Mouse (Mus musculus) small intestine, adult 2 months (tissue): Measurements from ENCODE around the gene Tpbpa. TPM values are rescaled to one million over a fixed set of nuclear protein-coding genes. Genes with fewer than 3 reads are reported as not detected.
A peak's percentile ranks its signal among the peaks of the same experiment; 100 is the strongest.
"Not testable (repeated sequence)": the region's sequence is repeated elsewhere in the genome, so short reads cannot be mapped to it uniquely, and the experiment has no call there.

ENCODE experiments used
- H3K27ac ChIP-seq: fragments of 200-500 bp; 2 replicates; pipeline ENCODE4 v1.5.1; 2012; ENCODE audit warnings: low read depth, low read length, control low read depth, inconsistent platforms; ENCODE audit not compliant: insufficient read depth
- H3K27me3 ChIP-seq: fragments of 200-500 bp; 2 replicates; pipeline ENCODE4 v1.6.1; 2012; ENCODE audit warnings: mild to moderate bottlenecking, moderate library complexity, low read length, inconsistent platforms; ENCODE audit not compliant: control insufficient read depth, insufficient read depth
- H3K36me3 ChIP-seq: fragments of 200-500 bp; 2 replicates; pipeline ENCODE4 v1.6.1; 2012; ENCODE audit warnings: mild to moderate bottlenecking, low read length, control low read depth, inconsistent platforms; ENCODE audit not compliant: control insufficient read depth, insufficient read depth
- H3K4me1 ChIP-seq: fragments of 200-500 bp; 2 replicates; pipeline ENCODE4 v1.6.1; 2012; ENCODE audit warnings: low read length, inconsistent platforms, mixed read lengths; ENCODE audit not compliant: control insufficient read depth, insufficient read depth, insufficient read length
- H3K4me3 ChIP-seq: fragments of 200-500 bp; 2 replicates; pipeline ENCODE4 v1.5.1; 2012; ENCODE audit warnings: low read depth, mild to moderate bottlenecking, control low read depth, inconsistent platforms, low read length, moderate library complexity
- CTCF ChIP-seq: fragments of 200-500 bp; IDR thresholded peaks from 2 replicates; pipeline ENCODE4 v1.5.1; 2012; ENCODE audit warnings: low read depth, mild to moderate bottlenecking, control low read depth, inconsistent platforms, low read length, moderate library complexity, mixed read lengths; ENCODE audit not compliant: insufficient replicate concordance, insufficient read length; ENCODE audit errors: extremely low read depth
- POLR2A ChIP-seq: fragments of 200-500 bp; IDR thresholded peaks from 2 replicates; pipeline ENCODE4 v1.6.1; 2012; ENCODE audit warnings: low read depth, mild to moderate bottlenecking, control low read depth, inconsistent platforms, low read length, moderate library complexity
- WGBS: fragments of 180-500 bp; shearing (Covaris S2); methylation state at CpG from one replicate; pipeline ENCODE4 v1.1.7; 2018; 5-methylcytosine and 5-hydroxymethylcytosine counted together
- polyA plus RNA-seq: library from polyadenylated mRNA; depleted of rRNA; stranded (reverse); fragments of >200 nt; gene quantifications from 2 replicates; pipeline ENCODE4 v1.2.3, GENCODE M21; 2012; rRNA removed

Tpbpa gene
- polyA plus RNA-seq, 1 experiment, result not detected

GRCm38 (mm10) chr13:60897328-60897727 is 44.5 kb downstream of the Tpbpa start, which contains the start of gene Ctla2b:
Gene Ctla2b, minus strand, starts transcription at chr13:60897447.
- Histone ChIP-seq H3K27ac (peak within 1 kb of the TSS; percentile 32), H3K4me3 (no peak within 1 kb of the TSS), H3K36me3 (no peaks in the 10 kb centered on the region), H3K27me3 (no peaks in the 10 kb centered on the region), H3K4me1 (no peaks in the 10 kb centered on the region)
- TF ChIP-seq CTCF (no peak), POLR2A (no peak)
- WGBS, result 49% methylated on average over 3 of the region's 3 CpGs

- WGBS, result 78% methylated on average over 8 of the region's 8 CpGs
- not testable (repeated sequence) for H3K36me3 ChIP-seq, H3K4me1 ChIP-seq, H3K27me3 ChIP-seq, H3K4me3 ChIP-seq
- peak within 1 kb of the TSS; percentile 32 for H3K27ac ChIP-seq
Observed at GRCm38 (mm10) chr13:60896794-60897193, 45.0 kb downstream of the Tpbpa start, which contains the start of gene Gm49392. Gene Gm49392, minus strand, starts transcription at chr13:60896894.

- no peak overlapping the region for H3K4me3 ChIP-seq
- H3K36me3 ChIP-seq, result no peaks in the 10 kb centered on the region
- H3K27me3 ChIP-seq, result no peaks in the 10 kb centered on the region
- H3K27ac ChIP-seq, result no peak overlapping the region
- no peak for TF ChIP-seq CTCF
- TF ChIP-seq POLR2A, result no peak
- H3K4me1 ChIP-seq, result no peaks in the 10 kb centered on the region
Observed at GRCm38 (mm10) chr13:60895406-60896160, 46.2 kb downstream of the Tpbpa start.

GRCm38 (mm10) chr13:60892301-60892700 is 49.5 kb downstream of the Tpbpa start:
- WGBS, result 81% methylated on average over 1 of the region's 1 CpGs
- no peak overlapping the region for H3K27ac ChIP-seq
- H3K36me3 ChIP-seq, result no peaks in the 10 kb centered on the region
- no peaks in the 10 kb centered on the region for H3K27me3 ChIP-seq
- no peak for TF ChIP-seq POLR2A
- no peak for TF ChIP-seq CTCF
- no peaks in the 10 kb centered on the region for H3K4me1 ChIP-seq
- no peak overlapping the region for H3K4me3 ChIP-seq

Other genes starting within 250 kb of the Tpbpa start
- not detected in 2 replicates for gene BC051665, start 155.6 kb downstream of the Tpbpa start, polyA plus RNA-seq
- gene Ctsll3, start 139.1 kb downstream of the Tpbpa start, polyA plus RNA-seq, result not detected in 2 replicates
- not detected in 2 replicates for gene 4930486L24Rik, start 77.5 kb downstream of the Tpbpa start, polyA plus RNA-seq
- not detected in 2 replicates for gene Gm49392, start 45.1 kb downstream of the Tpbpa start, polyA plus RNA-seq
- 0.35 TPM in 1 of 2 replicates, not detected in the other for gene Ctla2b, start 44.5 kb downstream of the Tpbpa start, polyA plus RNA-seq
- not detected in 2 replicates for gene Tpbpb, start 37.1 kb downstream of the Tpbpa start, polyA plus RNA-seq
- gene Gm49393, start 6.4 kb downstream of the Tpbpa start, polyA plus RNA-seq, result not detected in 2 replicates
- 0.25 and 0.38 TPM in 2 replicates for gene Gm49391, start 5.4 kb downstream of the Tpbpa start, polyA plus RNA-seq
- 0.61 and 1.4 TPM in 2 replicates for gene Ctla2a, start 5.4 kb downstream of the Tpbpa start, polyA plus RNA-seq
- not detected in 2 replicates for gene Ctsj, start 64.0 kb upstream of the Tpbpa start, polyA plus RNA-seq
- not detected in 2 replicates for gene Ctsq, start 98.6 kb upstream of the Tpbpa start, polyA plus RNA-seq
- not detected in 2 replicates for gene Ctsr, start 222.3 kb upstream of the Tpbpa start, polyA plus RNA-seq